8 mouse cellular contexts compared by ENCODE assay signal in genomic region chr7:13033451-13034147, GRCm38 (mm10). TPM values are rescaled to one million over a fixed set of nuclear protein-coding genes. Genes with fewer than 3 reads are reported as not detected.
DNase-seq lines count a peak whose midpoint lies in the region; ATAC-seq and TF ChIP-seq lines count a peak whose summit lies in the region.

No protein-coding gene starts in this region.

- WGBS in heart, adult 2 months: 30% methylated on average over 13 of the region's 13 CpGs
- 46% methylated on average over 13 of the region's 13 CpGs for WGBS in forebrain, embryonic 13.5 days
- 38% methylated on average over 13 of the region's 13 CpGs for WGBS in liver, embryonic 14.5 days (ENCODE audit: insufficient replicate concordance)

- TF ChIP-seq EP300 in heart, adult 2 months (IDR thresholded peaks at IDR 0.05; ENCODE audit: insufficient read depth, low read depth, low read length): no peak
- TF ChIP-seq EP300 in liver, embryonic 14.5 days (IDR thresholded peaks at IDR 0.05; ENCODE audit: low read depth): no peak

- intact Hi-C loops in heart, adult 2 months (cut with DNase I): loop anchor here (1.0 to 10.0 kb wide), 2 partner anchors 9 to 559 kb away; partner anchors contain the start of gene Zfp606
- intact Hi-C loops in heart, postnatal 10 days (cut with DNase I): no loop called here

- H3K4me2 ChIP-seq in forebrain, embryonic 13.5 days: peak overlapping the region; percentile 76
- peak overlapping the region; percentile 85 for H3K4me2 ChIP-seq in liver, embryonic 14.5 days (ENCODE audit: low read depth)

- H3K36me3 ChIP-seq in heart, adult 2 months (ENCODE audit: control insufficient read depth, insufficient read depth, low read length): no peaks in the 10 kb centered on the region; the same call in 1 of the 2 replicates
- H3K36me3 ChIP-seq in E14TG2a.4 (ENCODE audit: insufficient read depth, low read length): peaks cover 78% of the 10 kb centered on the region
- H3K36me3 ChIP-seq in forebrain, embryonic 13.5 days (ENCODE audit: poor library complexity, severe bottlenecking): peaks cover 68% of the 10 kb centered on the region
- H3K36me3 ChIP-seq in liver, embryonic 14.5 days (replicated peaks; ENCODE audit: control insufficient read depth, insufficient read depth, low read depth): peaks cover 58% of the 10 kb centered on the region

- no peak for TF ChIP-seq POLR2A in heart, adult 2 months (IDR thresholded peaks at IDR 0.05; ENCODE audit: insufficient read depth, low read depth, low read length)

- H3K9me3 ChIP-seq in E14TG2a.4 (ENCODE audit: low read length): no peaks in the 10 kb centered on the region
- no peaks in the 10 kb centered on the region for H3K9me3 ChIP-seq in forebrain, embryonic 13.5 days (replicated peaks)
- H3K9me3 ChIP-seq in liver, embryonic 14.5 days (ENCODE audit: control insufficient read depth, low read length): no peaks in the 10 kb centered on the region

- H3K4me3 ChIP-seq in heart, adult 2 months: peak overlapping the region; percentile 77
- peak overlapping the region; percentile 89 for H3K4me3 ChIP-seq in E14TG2a.4 (replicated peaks; ENCODE audit: low read length)
- peak overlapping the region; percentile 60 for H3K4me3 ChIP-seq in forebrain, embryonic 13.5 days
- peak overlapping the region; percentile 80 to 89 for H3K4me3 ChIP-seq in liver, embryonic 14.5 days (ENCODE audit: insufficient read depth in 1 of 2, low read depth in 2 of 2, low read length in 2 of 2)

- H3K9ac ChIP-seq in heart, adult 2 months (ENCODE audit: low read depth, low read length): peak overlapping the region; percentile 91
- peak overlapping the region; percentile 83 for H3K9ac ChIP-seq in forebrain, embryonic 13.5 days
- H3K9ac ChIP-seq in liver, embryonic 14.5 days (replicated peaks): peak overlapping the region; percentile 92

- H3K79me2 ChIP-seq in heart, adult 2 months (replicated peaks; ENCODE audit: control insufficient read depth, insufficient read depth, low read length): no peaks in the 10 kb centered on the region

- no peak for ATAC-seq in forebrain, embryonic 13.5 days
- no peak for ATAC-seq in liver, embryonic 14.5 days (ENCODE audit: insufficient read depth)
- ATAC-seq in monocyte, adult 5-6 weeks (replicated peaks; ENCODE audit: insufficient number of reproducible peaks, low FRiP score, low TSS enrichment, poor library complexity, severe bottlenecking): no peak

- no peaks in the 10 kb centered on the region for H3K27me3 ChIP-seq in heart, adult 2 months (ENCODE audit: control insufficient read depth, insufficient read depth, low read length)
- no peaks in the 10 kb centered on the region for H3K27me3 ChIP-seq in E14TG2a.4 (ENCODE audit: insufficient read depth, low read length)
- no peaks in the 10 kb centered on the region for H3K27me3 ChIP-seq in forebrain, embryonic 13.5 days
- H3K27me3 ChIP-seq in liver, embryonic 14.5 days (ENCODE audit: control insufficient read depth, insufficient read depth, low read length): no peaks in the 10 kb centered on the region

- no peak for TF ChIP-seq CTCF in heart, adult 2 months (IDR thresholded peaks at IDR 0.05)
- TF ChIP-seq CTCF in E14TG2a.4 (conservative IDR thresholded peaks at IDR 0.05; ENCODE audit: low read length): no peak
- no peak for TF ChIP-seq CTCF in liver, embryonic 14.5 days (IDR thresholded peaks at IDR 0.05; ENCODE audit: low read depth)

- no peak for DNase-seq in heart, adult 2 months
- no peak for DNase-seq in heart, postnatal 10 days
- DNase-seq in liver, embryonic 14.5 days (ENCODE audit: low read depth in 3 of 3, low spot score in 3 of 3): no peak
- DNase-seq in right cerebral cortex, postnatal 36 days (ENCODE audit: low spot score in 2 of 2): no peak
- no peak for DNase-seq in thymus, postnatal 14 days

- H3K4me1 ChIP-seq in heart, adult 2 months (ENCODE audit: control insufficient read depth, insufficient read depth, low read length): peaks cover 6% of the 10 kb centered on the region
- peaks cover 78% of the 10 kb centered on the region for H3K4me1 ChIP-seq in E14TG2a.4 (replicated peaks; ENCODE audit: low read depth, low read length)
- H3K4me1 ChIP-seq in forebrain, embryonic 13.5 days: peaks cover 41% of the 10 kb centered on the region
- peaks cover 12 to 21% of the 10 kb centered on the region in 2 experiments for H3K4me1 ChIP-seq in liver, embryonic 14.5 days (replicated peaks; ENCODE audit: control insufficient read depth in 2 of 2, insufficient read depth in 2 of 2, low read length in 1 of 2)

- H3K27ac ChIP-seq in heart, adult 2 months: peak overlapping the region; percentile 89; the same call in 1 of the 2 replicates
- H3K27ac ChIP-seq in forebrain, embryonic 13.5 days: peak overlapping the region; percentile 90
- H3K27ac ChIP-seq in liver, embryonic 14.5 days: peak overlapping the region; percentile 87

RNA-seq across cellular contexts. Expression of gene Chmp2a, which starts 1.0 kb away (rescaled TPM):
- 100 to 1,000 TPM; 137 to 139 TPM for total RNA-seq in heart, adult 2 months (2021)
- polyA plus RNA-seq in heart, adult 2 months (2012; rRNA removed): 66.1 and 99.2 TPM in 2 replicates
- total RNA-seq in heart, postnatal 10 days (2021): 100 to 1,000 TPM; 137 to 143 TPM
- polyA plus RNA-seq in forebrain, embryonic 13.5 days (2015; fragmentation: Nextera tagmentation; extraction: Ambion mirVana): 164 and 168 TPM in 2 replicates
- 42.5 and 92.3 TPM in 2 replicates for polyA plus RNA-seq in liver, embryonic 14.5 days (2012; rRNA removed)
- polyA plus RNA-seq in liver, embryonic 14.5 days (2014; fragmentation: Nextera tagmentation; extraction: Ambion mirVana): 133 and 136 TPM in 2 replicates
- total RNA-seq in monocyte, adult 5-6 weeks (2017): 277 to 386 TPM (median 313 TPM) in 3 replicates

RNA-seq across cellular contexts. Expression of gene Ube2m, which starts 4.5 kb away (rescaled TPM):
- 100 to 1,000 TPM; 169 to 201 TPM for total RNA-seq in heart, adult 2 months (2021)
- polyA plus RNA-seq in heart, adult 2 months (2012; rRNA removed): 242 and 328 TPM in 2 replicates
- total RNA-seq in heart, postnatal 10 days (2021): 100 to 1,000 TPM; 185 to 188 TPM
- polyA plus RNA-seq in forebrain, embryonic 13.5 days (2015; fragmentation: Nextera tagmentation; extraction: Ambion mirVana): 44.0 and 53.7 TPM in 2 replicates
- 89.9 and 100 TPM in 2 replicates for polyA plus RNA-seq in liver, embryonic 14.5 days (2012; rRNA removed)
- 80.7 and 92.2 TPM in 2 replicates for polyA plus RNA-seq in liver, embryonic 14.5 days (2014; fragmentation: Nextera tagmentation; extraction: Ambion mirVana)
- total RNA-seq in monocyte, adult 5-6 weeks (2017): 44.8 to 67.8 TPM (median 54.9 TPM) in 3 replicates

RNA-seq across cellular contexts. Expression of gene Mzf1, which starts 21.0 kb away (rescaled TPM):
- under 1 TPM; 0.45 to 0.50 TPM for total RNA-seq in heart, adult 2 months (2021)
- polyA plus RNA-seq in heart, adult 2 months (2012; rRNA removed): 0.47 and 0.59 TPM in 2 replicates
- total RNA-seq in heart, postnatal 10 days (2021): under 1 TPM; 0.72 to 0.92 TPM
- 5.1 and 6.0 TPM in 2 replicates for polyA plus RNA-seq in forebrain, embryonic 13.5 days (2015; fragmentation: Nextera tagmentation; extraction: Ambion mirVana)
- 0.54 and 0.80 TPM in 2 replicates for polyA plus RNA-seq in liver, embryonic 14.5 days (2012; rRNA removed)
- polyA plus RNA-seq in liver, embryonic 14.5 days (2014; fragmentation: Nextera tagmentation; extraction: Ambion mirVana): 0.14 and 0.27 TPM in 2 replicates
- total RNA-seq in monocyte, adult 5-6 weeks (2017): 0.19 to 0.48 TPM in 2 of 3 replicates, not detected in the other

RNA-seq across cellular contexts. Expression of gene Zbtb45, which starts 23.8 kb away (rescaled TPM):
- total RNA-seq in heart, adult 2 months (2021): 1 to 10 TPM; 6.8 to 9.3 TPM
- polyA plus RNA-seq in heart, adult 2 months (2012; rRNA removed): 8.6 and 14.1 TPM in 2 replicates
- 10 to 100 TPM in 1 of 2 experiments, 1 to 10 TPM in 1; 9.7 to 11.8 TPM for total RNA-seq in heart, postnatal 10 days (2021)
- polyA plus RNA-seq in forebrain, embryonic 13.5 days (2015; fragmentation: Nextera tagmentation; extraction: Ambion mirVana): 32.8 and 37.1 TPM in 2 replicates
- 9.8 and 10.9 TPM in 2 replicates for polyA plus RNA-seq in liver, embryonic 14.5 days (2012; rRNA removed)
- polyA plus RNA-seq in liver, embryonic 14.5 days (2014; fragmentation: Nextera tagmentation; extraction: Ambion mirVana): 10.5 and 13.4 TPM in 2 replicates
- total RNA-seq in monocyte, adult 5-6 weeks (2017): 3.6 to 5.7 TPM (median 3.8 TPM) in 3 replicates

RNA-seq across cellular contexts. Expression of gene Trim28, which starts 34.7 kb away (rescaled TPM):
- total RNA-seq in heart, adult 2 months (2021): 10 to 100 TPM; 83.8 to 86.0 TPM
- polyA plus RNA-seq in heart, adult 2 months (2012; rRNA removed): 139 and 195 TPM in 2 replicates
- total RNA-seq in heart, postnatal 10 days (2021): 100 to 1,000 TPM; 148 to 165 TPM
- polyA plus RNA-seq in forebrain, embryonic 13.5 days (2015; fragmentation: Nextera tagmentation; extraction: Ambion mirVana): 270 and 289 TPM in 2 replicates
- 119 and 138 TPM in 2 replicates for polyA plus RNA-seq in liver, embryonic 14.5 days (2012; rRNA removed)
- polyA plus RNA-seq in liver, embryonic 14.5 days (2014; fragmentation: Nextera tagmentation; extraction: Ambion mirVana): 93.4 and 111 TPM in 2 replicates
- total RNA-seq in monocyte, adult 5-6 weeks (2017): 150 to 169 TPM (median 158 TPM) in 3 replicates
